Mouse (Mus musculus) embryo, embryonic 10.5 days (tissue): ENCODE measurements around the gene Ankrd12.

Experiments used
- DNase-seq: peaks from one replicate; pipeline ENCODE4 v3.0.0-alpha.2; 2015; ENCODE audit warnings: low spot score

The Ankrd12 gene

DNA sequence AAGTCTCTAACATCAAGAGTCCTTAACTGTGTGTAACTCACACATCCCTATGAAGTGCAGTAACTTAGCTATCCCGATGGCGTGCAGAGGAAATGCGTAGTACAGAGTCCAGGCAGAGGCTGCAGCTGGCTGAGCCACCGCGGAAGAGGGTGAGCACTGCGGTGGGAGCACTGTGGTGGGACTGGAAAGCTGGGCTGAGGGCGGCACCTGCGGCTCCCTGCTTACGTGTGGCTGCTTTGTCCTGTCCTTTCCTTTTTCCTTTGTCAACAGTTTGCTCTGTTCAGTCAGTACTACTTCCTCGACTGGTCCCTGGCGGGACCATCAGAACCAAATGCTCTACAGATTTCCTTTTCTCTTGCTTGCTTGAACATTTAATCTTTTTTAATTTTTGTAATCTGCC, 109.1 kb downstream of the Ankrd12 start:
- DNase-seq = no peak

DNA sequence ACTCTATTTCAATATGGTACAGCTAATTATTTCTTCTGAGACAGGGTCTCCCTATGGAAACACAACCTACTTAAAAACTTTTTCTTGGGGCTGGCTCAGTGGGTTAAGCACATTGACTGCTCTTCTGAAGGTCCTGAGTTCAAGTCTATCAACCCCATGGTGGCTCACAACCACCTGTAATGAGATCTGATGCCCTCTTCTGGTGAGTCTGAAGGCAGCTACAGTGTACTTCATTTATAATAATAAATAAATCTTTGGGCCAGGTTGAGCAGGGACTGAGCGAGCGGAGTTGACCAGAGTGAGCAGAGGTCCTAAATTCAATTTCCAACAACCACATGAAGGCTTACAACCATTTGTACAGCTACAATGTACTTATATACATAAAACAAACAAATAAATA, 114.6 kb downstream of the Ankrd12 start:
- no peak for DNase-seq

DNA sequence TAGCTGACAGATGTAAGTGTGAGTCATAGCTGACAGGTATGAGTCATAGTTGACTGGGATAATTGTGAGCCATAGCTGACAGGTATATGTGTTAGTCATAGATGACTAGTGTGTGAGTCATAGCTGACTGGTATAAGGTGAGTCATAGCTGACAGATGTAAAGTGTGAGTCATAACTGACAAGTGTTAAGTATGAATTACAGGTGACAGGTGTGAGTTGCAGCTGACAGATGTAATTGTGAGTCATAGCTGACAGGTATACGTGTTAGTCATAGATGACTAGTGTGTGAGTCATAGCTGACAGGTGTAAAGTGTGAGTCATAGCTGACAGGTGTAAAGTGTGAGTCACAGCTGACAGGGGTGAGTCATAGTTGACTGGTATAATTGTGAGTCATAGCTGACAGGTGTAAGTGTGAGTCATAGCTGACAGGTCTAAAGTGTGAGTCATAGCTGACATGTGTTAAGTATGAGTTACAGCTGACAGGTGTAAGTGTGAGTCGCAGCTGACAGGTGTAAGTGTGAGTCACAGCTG, 115.2 kb downstream of the Ankrd12 start:
- no peak for DNase-seq

DNA sequence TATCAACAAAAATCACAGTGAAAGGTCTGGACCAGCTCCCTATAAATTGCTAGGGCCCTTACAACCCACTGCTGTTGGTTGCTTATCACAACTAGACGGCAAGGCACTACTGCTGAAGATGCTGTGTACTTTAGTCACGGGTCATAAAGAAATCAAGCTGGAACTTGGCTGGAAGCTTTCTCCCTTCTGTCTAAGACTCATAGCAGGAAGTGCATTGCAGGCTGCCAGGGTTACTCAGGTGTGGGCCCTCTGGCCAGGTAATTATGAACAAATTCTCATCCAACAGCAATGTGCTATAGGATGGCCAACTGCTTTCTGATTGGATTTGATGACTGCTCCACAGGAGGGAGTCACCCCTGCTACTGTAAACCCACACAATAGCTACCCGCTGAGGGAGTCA, 117.9 kb downstream of the Ankrd12 start:
- no peak for DNase-seq

DNA sequence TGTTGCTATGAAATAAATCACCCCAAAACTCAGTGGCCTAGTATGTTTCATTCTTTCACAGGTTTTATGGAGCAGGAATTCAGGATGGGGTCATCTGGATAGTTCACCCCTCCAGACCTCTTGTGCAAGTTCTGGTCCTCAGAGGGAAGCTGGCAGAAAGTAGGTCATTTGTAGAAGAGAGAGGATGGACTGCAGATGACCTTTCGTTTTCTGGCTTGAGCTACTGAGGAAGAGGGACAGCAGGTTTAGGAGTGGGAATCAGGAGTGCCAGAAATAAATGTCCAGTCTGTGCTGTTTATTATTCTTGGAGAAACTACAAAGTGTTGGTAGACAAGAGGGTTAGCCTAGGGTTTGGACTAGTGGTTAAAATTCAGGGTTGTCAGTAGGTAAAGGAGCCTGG, 118.5 kb downstream of the Ankrd12 start:
- DNase-seq = no peak

DNA sequence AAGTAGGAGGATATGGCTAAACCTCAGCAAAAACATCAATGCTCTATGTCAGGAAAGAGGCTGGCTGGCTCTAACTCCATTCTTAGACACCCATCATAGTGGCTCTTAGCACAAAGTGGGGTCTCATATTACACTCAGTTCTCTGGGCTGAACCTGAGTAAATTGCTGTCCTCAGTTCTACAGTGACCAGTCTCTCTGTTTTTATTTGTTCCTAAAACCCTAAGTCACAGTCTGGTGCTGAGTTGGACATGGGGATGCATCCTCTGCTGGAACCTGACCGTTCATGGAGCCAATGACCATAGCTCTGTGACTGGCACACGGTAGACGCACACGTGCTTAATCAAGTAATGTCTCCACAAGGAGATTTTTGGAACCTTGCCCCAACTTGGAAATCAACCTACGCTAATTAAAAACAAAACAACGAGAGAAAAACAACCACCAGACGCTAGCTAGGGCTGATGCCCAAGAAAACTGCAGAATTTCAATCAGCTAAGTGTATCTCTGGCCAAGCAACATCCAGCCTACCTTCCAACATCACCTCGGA, 119.0 kb downstream of the Ankrd12 start:
- no peak for DNase-seq

DNA sequence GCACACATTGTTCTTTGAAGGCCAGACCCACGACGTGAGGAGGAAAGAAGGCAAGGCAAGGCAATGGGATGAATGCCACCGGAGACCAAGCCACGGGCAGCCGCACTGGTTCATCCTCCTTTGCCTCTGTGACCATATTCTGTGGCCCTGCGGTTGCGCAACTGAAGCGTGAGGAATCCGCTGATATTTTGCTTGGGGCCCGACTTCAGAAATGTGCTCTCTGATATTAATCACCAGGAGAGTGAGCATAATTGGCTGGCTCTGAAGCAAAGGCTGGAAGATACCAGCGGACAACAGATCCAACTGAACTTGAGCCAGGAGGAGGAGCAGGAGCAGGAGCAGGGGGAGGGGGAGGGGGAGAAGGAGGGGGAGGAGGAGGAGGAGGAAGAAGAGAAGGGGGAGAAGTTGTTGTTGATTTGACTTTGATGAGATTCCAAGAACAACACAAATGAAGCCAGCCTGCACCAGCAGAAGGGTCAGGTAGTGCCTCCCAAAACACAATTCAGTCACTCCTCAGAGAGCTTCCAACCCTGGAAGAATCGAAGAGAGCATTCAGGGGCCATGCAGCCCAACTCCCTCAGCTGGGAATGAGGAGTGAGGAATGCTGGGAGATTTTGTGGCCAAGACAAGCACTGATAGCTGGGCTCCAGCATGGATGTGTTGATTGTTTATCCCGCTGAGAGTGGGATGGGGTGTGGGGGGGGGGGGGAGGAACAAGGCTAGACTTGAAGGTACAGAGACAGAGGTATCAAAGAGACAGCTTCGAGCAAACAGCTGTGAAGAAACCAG, 119.7 kb downstream of the Ankrd12 start:
- no peak for DNase-seq

DNA sequence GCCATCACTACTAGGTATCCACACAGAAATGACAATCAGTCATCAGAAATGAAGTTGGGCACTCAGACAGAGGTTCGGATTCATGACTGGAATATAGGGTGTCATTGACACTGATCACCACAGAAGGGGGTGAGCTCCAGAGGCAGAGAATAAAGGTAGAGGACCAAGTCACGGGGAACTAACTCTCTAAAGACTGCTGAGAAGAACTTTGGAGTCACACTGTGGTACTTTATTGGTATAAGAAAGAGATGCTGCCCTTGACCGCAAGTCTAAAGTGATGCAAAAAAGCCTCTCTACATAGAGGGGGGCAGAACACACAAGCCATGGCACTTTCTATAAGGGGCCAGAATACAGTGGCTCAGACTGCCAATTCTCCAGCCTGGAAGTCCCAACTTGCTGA, 120.7 kb downstream of the Ankrd12 start:
- DNase-seq = no peak

DNA sequence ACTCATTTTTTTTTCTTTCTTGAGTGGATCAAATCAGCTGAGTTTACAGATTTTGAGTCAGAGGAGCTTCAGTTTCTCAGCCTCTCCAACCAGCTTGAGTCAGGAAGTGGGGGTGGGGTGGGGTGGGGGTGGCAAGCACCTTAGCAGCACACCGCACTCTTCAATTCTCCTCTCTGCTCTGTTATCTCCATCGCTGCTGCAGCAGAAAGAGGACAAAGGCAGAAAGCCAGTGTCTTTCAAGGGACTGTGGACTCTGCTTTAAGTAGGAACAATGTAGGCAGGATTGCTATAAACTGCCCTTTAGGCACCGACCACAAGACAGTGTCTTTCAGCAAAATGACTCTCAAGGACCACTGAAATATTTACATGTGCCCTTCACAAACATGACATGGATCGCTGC, 122.9 kb downstream of the Ankrd12 start:
- no peak for DNase-seq

DNA sequence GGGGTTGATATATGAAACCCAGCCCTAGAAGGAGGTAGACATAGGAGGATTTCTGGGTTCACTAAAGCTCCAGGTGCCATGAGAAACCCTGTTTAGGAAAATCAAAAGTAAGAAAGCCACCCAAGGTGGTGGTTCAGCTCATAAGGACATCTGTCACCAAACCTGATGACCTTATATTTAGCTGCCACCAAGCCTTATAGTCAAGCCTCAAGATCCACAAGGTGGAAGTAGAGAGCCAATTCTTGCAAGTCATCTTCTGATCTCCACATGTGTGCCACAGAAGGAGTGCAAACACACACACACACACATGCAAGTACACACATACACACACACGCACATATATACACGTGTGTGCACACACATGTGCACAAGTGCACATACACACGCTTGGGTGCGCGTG, 124.8 kb downstream of the Ankrd12 start:
- DNase-seq = peak; percentile 26

DNA sequence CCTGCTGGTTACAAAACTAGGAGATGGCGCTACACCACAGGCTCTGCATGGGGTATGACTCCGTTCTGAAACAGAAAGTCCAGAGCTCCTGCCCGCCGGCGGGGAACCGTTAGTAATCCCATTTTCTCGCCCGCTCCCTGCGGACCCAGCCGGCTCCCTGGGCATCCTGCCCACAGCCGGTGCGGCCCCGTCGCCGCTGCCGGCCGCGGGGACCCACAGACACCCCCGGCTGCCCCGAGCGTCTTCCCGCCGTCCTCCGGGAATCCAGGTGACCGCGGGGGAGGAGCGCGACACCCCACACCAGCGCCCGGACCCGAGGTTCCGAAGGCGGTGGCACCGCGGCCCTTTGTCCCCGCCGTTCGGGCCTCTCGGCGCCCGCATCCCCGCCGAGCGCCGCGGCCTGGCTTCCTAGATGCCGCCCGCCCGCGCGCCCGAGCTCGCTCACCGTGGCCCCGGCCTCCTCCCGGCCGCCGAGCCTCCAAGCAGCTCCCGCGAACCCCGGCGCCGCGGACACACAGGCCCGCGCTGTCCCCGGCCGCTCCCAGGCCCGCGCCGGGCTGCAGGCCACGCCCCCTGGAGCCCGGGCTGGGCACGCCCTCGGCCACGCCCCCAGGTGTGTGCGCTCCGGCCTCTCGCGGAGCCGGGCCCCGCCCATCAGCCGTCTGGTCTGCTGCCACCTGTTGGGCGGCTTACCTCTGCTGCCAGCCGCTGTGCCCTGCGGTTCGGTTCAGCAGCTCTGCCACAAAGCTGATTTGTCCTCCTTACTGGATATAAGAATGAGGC, 126.1 kb downstream of the Ankrd12 start, which contains the start of gene Twsg1:
Gene Twsg1 (minus strand): TSS at position 605 of the 783 bp plus-strand sequence.
- peak; percentile 91 for DNase-seq

DNA sequence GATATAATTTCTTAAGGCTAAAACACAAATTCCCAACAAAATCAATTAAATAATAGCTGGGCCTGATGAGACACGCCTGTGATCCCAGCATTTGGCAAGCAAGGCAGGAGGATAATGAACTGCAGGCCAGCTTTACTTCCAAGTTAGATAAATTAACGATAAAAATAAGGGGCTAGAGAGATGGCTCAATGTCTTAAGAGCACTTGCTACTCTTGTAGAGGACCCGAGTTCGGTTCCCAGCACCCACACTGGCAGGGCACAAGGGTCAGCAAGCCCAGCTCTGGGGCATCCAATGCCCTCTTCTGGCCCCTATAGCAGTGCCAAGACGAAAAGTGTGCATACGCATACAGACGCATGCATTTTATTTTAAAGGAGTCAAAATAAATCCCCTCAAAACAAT, 126.7 kb downstream of the Ankrd12 start:
- no peak for DNase-seq

DNA sequence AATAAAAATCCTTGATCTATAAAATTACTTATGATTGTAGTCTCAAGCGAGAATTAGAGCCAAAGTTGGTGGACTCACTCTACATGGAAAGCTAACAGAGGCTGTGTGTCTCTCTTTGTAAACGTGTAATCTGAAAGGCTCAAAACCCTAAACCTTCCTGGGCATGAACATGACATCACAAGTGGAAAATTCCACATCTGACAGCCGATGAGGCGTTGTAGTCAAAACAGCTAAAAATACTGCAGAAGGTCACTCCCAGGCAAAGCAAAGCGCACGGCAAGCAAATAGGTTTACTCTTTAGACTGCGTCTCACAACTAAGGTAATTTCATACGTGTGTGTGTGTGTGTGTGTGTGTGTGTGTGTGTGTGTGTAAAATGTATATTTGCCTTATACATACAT, 129.6 kb downstream of the Ankrd12 start:
- no peak for DNase-seq

DNA sequence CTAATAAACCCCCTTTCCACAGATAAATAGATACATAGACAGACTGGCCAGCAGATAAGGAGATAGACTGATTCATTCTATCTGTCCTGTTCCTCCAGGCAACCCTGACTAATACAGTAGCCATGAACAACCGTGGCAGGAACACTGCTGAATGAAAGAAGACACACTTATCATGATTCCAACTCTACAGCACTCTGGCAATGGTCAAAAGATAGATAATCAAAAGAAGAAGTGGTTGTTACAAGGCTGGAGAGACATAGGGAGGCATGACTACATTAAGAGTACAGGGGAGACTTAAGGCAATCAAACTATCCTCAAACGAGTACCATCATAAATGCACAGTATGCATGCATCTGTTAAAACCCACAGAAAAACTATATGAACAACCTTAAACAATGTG, 131.5 kb downstream of the Ankrd12 start:
- no peak for DNase-seq

DNA sequence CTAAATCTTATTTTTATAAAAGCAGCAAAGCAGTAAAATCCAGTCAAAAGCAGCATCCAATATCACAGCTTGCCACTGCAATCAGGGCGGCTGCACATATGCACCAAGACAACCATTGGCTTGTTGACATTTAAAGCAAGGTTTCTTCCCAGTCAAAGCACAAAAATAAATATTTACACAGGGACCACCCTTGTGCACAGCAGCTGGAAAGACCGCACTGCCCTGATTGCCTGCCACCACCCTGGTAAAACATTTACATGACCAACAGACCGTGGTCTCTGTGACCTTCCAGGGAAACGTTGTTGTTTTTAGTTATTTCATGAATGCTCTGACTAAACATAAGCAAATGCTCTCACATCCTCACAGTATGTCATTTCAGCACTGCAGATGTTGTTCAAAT, 134.5 kb downstream of the Ankrd12 start:
- no peak for DNase-seq

DNA sequence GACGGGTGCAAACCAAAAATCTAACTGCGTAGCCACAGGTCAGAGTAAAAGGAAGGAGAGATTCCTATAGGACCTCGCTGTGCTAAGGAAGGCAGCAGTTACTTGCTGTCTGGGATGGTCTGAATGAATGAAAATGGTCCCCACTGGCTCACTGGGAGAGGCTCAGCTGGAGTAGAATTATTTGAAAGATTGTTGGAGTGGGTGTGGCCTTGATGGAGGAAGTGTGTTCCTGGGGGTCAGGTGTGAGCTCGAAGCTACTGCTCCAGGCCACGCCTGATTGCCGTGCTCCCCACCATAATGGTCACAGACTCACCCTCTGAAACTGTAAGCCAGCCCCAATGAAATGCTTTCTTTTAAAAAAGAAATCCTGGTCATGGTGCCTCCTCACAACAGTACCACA, 135.6 kb downstream of the Ankrd12 start:
- DNase-seq = no peak

DNA sequence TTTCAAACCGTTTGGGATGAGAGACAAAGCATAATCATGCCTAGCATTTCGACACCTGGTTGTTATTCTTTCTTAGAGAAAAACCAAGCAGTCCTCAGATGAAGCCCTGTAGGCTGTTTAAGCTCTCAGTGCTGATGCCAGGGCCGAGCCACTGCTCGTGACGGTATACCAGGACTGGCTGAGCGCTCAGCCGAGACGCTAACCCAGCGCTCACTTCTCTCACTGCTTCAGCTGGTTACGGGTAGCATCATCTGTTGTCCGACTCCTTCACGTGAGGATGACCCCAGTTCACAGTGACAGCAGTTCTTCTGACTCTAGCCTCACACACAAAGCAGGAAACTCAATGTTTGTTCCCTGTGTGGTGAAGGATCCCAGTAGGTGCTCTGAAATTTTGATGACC, 136.7 kb downstream of the Ankrd12 start:
- no peak for DNase-seq

DNA sequence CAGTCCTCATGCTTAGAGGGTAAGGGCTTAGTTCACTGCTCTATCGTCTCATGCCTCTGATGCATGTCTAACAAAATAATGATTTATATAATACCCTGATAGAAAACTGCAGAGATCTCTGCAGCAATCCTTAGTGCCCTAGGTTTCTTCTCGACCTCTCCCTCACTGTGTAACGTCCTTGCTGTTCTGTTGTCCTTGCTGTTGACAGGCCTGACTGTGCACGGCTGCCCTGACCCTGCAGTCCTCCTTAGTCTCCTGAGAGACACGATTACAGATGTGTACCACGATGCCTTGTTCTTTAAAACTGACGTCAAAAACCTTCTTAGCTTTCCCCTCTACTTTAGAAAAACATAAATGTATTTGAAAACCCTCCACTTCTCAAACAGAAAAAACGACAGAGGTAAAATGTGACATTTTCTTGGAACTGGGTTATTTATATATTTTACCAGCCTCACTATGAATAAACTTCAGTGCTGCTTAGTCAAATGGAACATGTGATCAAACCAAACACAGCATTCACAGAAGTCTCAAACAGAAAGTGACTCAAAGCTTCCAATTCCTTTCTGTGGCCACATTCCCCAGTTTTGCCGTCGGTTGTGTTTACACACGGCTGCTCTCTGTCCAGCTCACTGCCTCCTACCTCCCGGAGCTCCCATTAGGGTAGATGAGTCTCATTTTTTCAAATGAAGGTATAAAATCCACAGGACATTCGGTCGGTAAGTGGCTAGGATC, 137.3 kb downstream of the Ankrd12 start:
- DNase-seq = no peak

DNA sequence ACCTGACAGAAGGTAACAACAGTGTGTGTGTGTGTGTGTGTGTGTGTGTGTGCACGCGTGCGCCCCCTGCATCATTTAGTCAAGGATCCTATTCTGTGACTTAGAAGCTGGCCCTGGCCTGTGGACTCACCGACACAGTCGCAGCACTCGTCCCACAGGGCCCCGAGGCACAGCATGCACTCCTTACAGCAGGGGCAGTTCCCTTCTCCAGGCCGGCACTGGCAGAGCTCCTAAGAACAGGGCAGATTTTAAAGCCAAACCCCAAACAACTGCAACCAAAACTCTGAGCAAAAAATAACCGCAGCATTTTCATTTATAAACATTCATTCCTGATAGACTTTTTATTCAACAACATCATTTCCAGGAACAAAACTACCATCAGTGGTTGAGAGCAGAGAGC, 139.2 kb downstream of the Ankrd12 start:
- DNase-seq = no peak

DNA sequence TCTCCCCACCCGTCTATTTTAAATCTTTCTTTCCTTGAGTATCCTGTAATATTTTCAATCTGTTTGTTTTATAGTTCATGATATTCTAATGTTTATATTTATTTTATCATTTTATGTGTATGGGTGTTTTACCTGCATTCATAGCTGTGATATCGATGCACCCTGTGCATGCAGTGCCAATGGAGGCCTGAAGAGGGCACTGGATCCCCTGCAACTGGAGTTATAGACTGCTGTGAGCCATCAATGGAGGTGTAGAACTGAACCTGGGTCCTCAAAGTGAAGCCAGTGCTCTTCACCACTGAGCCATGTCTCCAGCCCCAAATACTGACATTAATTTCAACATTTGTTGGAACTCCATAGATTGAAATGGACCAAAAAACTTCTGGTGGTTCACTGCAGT, 143.1 kb downstream of the Ankrd12 start:
- DNase-seq = no peak

DNA sequence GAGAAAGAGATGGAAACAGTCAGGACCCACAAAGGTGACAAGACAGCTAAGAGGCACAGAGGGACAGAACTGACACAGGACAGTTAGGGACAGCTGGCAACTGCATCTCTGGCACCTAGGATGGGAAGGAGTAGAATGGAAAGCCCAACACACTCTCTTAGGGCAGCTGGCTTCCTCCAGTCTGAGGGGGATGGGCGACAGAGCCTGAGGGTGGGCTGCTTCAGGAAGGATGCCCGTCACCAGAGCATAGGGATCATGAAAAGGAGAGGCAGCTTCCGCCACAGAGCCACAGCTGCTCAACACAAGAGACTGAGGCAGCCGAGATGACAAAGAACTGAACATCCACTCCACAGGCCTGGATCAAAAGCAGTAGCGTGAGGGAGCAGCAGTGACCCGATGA, 145.4 kb downstream of the Ankrd12 start:
- DNase-seq = peak; percentile 32

DNA sequence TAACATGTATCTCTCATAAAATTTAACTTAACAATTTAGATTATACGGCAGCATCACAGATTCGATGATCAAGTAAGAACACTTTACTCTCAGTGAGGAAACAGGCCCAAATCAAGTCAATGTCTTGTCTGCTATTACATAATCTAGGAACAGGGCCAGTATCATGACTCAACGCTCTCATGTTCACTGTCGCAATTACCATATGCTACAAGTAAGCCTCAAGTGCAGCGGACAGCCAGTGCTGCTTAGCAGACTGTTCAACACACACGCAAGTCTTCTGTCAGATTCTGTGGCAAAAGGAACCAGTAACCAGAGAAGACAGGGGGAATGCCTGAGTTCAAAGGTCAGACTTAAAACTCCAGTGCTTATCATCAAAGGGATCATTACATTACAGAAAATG, 145.9 kb downstream of the Ankrd12 start:
- DNase-seq = no peak
